Mouse (Mus musculus): Measurements from ENCODE around the gene Cdc34b. TPM values are rescaled to one million over a fixed set of nuclear protein-coding genes. Genes with fewer than 3 reads are reported as not detected.
"Not testable (repeated sequence)": the region's sequence is repeated elsewhere in the genome, so short reads cannot be mapped to it uniquely, and the experiment has no call there.

Cdc34b gene
- not detected in 2 replicates for polyA plus RNA-seq (2012; rRNA removed)

- 92% methylated on average over 29 of the region's 29 CpGs for WGBS
- DNase-seq: no peak
- Histone ChIP-seq H3K27ac (ENCODE audit: control insufficient read depth, insufficient read depth, low read length) (no peak within 1 kb of the TSS), H3K36me3 (ENCODE audit: control insufficient read depth, insufficient read depth, low read length) (no peaks in the 10 kb centered on the region), H3K4me3 (ENCODE audit: control insufficient read depth, insufficient read depth, low read length) (no peak within 1 kb of the TSS), H3K27me3 (ENCODE audit: control insufficient read depth, insufficient read depth, low read length) (no peaks in the 10 kb centered on the region; the same call in 1 of the 2 replicates), H3K4me1 (replicated peaks; ENCODE audit: control insufficient read depth, insufficient read depth, low read length) (0 out of 2 replicates have a peak, but pooled peaks cover 2% of the 10 kb centered on the region)
- no peak for TF ChIP-seq POLR2A (IDR thresholded peaks at IDR 0.05; ENCODE audit: control insufficient read depth, extremely low read depth, insufficient read depth, low read length, poor library complexity)
- TF ChIP-seq CTCF (IDR thresholded peaks at IDR 0.05; ENCODE audit: borderline replicate concordance, control insufficient read depth, extremely low read depth, insufficient read depth, low read length, poor library complexity): no peak
These were observed at the start of gene Cdc34b for GRCm38 (mm10) chr11:94741732-94742272. Gene Cdc34b, plus strand, starts transcription at chr11:94741782.

GRCm38 (mm10) chr11:94692502-94692901, 49.1 kb upstream of the Cdc34b start:
- not testable (repeated sequence) for H3K36me3 ChIP-seq (ENCODE audit: control insufficient read depth, insufficient read depth, low read length); H3K4me3 ChIP-seq (ENCODE audit: control insufficient read depth, insufficient read depth, low read length); DNase-seq

GRCm38 (mm10) chr11:94695508-94695907, 46.1 kb upstream of the Cdc34b start:
- TF ChIP-seq CTCF (IDR thresholded peaks at IDR 0.05; ENCODE audit: borderline replicate concordance, control insufficient read depth, extremely low read depth, insufficient read depth, low read length, poor library complexity): no peak
- TF ChIP-seq POLR2A (IDR thresholded peaks at IDR 0.05; ENCODE audit: control insufficient read depth, extremely low read depth, insufficient read depth, low read length, poor library complexity): no peak
- Histone ChIP-seq H3K27me3 (ENCODE audit: control insufficient read depth, insufficient read depth, low read length) (no peaks in the 10 kb centered on the region), H3K27ac (ENCODE audit: control insufficient read depth, insufficient read depth, low read length) (peak overlapping the region; percentile 65), H3K4me1 (replicated peaks; ENCODE audit: control insufficient read depth, insufficient read depth, low read length) (peaks cover 33% of the 10 kb centered on the region), H3K4me3 (ENCODE audit: control insufficient read depth, insufficient read depth, low read length) (no peak overlapping the region), H3K36me3 (ENCODE audit: control insufficient read depth, insufficient read depth, low read length) (no peaks in the 10 kb centered on the region)
- no peak for DNase-seq
- WGBS: 9% methylated on average over 6 of the region's 6 CpGs

More at GRCm38 (mm10) chr11:94692502-94692901, 49.1 kb upstream of the Cdc34b start:
- H3K27me3 ChIP-seq (ENCODE audit: control insufficient read depth, insufficient read depth, low read length); H3K27ac ChIP-seq (ENCODE audit: control insufficient read depth, insufficient read depth, low read length): not testable (repeated sequence)
- H3K4me1 ChIP-seq (replicated peaks; ENCODE audit: control insufficient read depth, insufficient read depth, low read length): peaks cover 20% of the 10 kb centered on the region

GRCm38 (mm10) chr11:94697140-94697539, 44.4 kb upstream of the Cdc34b start:
- Histone ChIP-seq H3K4me3 (ENCODE audit: control insufficient read depth, insufficient read depth, low read length) (no peak overlapping the region), H3K27me3 (ENCODE audit: control insufficient read depth, insufficient read depth, low read length) (no peaks in the 10 kb centered on the region), H3K4me1 (replicated peaks; ENCODE audit: control insufficient read depth, insufficient read depth, low read length) (peaks cover 33% of the 10 kb centered on the region), H3K36me3 (ENCODE audit: control insufficient read depth, insufficient read depth, low read length) (no peaks in the 10 kb centered on the region), H3K27ac (ENCODE audit: control insufficient read depth, insufficient read depth, low read length) (peak overlapping the region; percentile 56)
- 83% methylated on average over 2 of the region's 2 CpGs for WGBS
- DNase-seq: peak; percentile 41
- no peak for TF ChIP-seq CTCF (IDR thresholded peaks at IDR 0.05; ENCODE audit: borderline replicate concordance, control insufficient read depth, extremely low read depth, insufficient read depth, low read length, poor library complexity)
- TF ChIP-seq POLR2A (IDR thresholded peaks at IDR 0.05; ENCODE audit: control insufficient read depth, extremely low read depth, insufficient read depth, low read length, poor library complexity): no peak

GRCm38 (mm10) chr11:94697703-94698464, 43.7 kb upstream of the Cdc34b start:
- H3K27me3 ChIP-seq (ENCODE audit: control insufficient read depth, insufficient read depth, low read length): no peaks in the 10 kb centered on the region
- no peak for TF ChIP-seq POLR2A (IDR thresholded peaks at IDR 0.05; ENCODE audit: control insufficient read depth, extremely low read depth, insufficient read depth, low read length, poor library complexity)
- no peak for TF ChIP-seq CTCF (IDR thresholded peaks at IDR 0.05; ENCODE audit: borderline replicate concordance, control insufficient read depth, extremely low read depth, insufficient read depth, low read length, poor library complexity)
- peak overlapping the region; percentile 93 for H3K27ac ChIP-seq (ENCODE audit: control insufficient read depth, insufficient read depth, low read length)
- H3K4me1 ChIP-seq (replicated peaks; ENCODE audit: control insufficient read depth, insufficient read depth, low read length): peaks cover 34% of the 10 kb centered on the region
- H3K4me3 ChIP-seq (ENCODE audit: control insufficient read depth, insufficient read depth, low read length): peak overlapping the region; percentile 20; the same call in 1 of the 2 replicates
- DNase-seq: peak; percentile 71
- no peaks in the 10 kb centered on the region for H3K36me3 ChIP-seq (ENCODE audit: control insufficient read depth, insufficient read depth, low read length)
- 12% methylated on average over 13 of the region's 13 CpGs for WGBS

- Histone ChIP-seq H3K4me1 (replicated peaks; ENCODE audit: control insufficient read depth, insufficient read depth, low read length) (peaks cover 35% of the 10 kb centered on the region), H3K36me3 (ENCODE audit: control insufficient read depth, insufficient read depth, low read length) (no peaks in the 10 kb centered on the region), H3K27ac (ENCODE audit: control insufficient read depth, insufficient read depth, low read length) (no peak overlapping the region), H3K27me3 (ENCODE audit: control insufficient read depth, insufficient read depth, low read length) (no peaks in the 10 kb centered on the region), H3K4me3 (ENCODE audit: control insufficient read depth, insufficient read depth, low read length) (no peak overlapping the region)
- DNase-seq: no peak
- WGBS: 97% methylated on average over 3 of the region's 3 CpGs
- TF ChIP-seq CTCF (IDR thresholded peaks at IDR 0.05; ENCODE audit: borderline replicate concordance, control insufficient read depth, extremely low read depth, insufficient read depth, low read length, poor library complexity): no peak
- no peak for TF ChIP-seq POLR2A (IDR thresholded peaks at IDR 0.05; ENCODE audit: control insufficient read depth, extremely low read depth, insufficient read depth, low read length, poor library complexity)
These were observed 42.2 kb upstream of the Cdc34b start for GRCm38 (mm10) chr11:94699399-94699798.

All from thymus, adult 2 months (tissue).